Mouse (Mus musculus): ENCODE results near the gene Ly75. TPM values are rescaled to one million over a fixed set of nuclear protein-coding genes. Genes with fewer than 3 reads are reported as not detected.

Gene Ly75
- polyA plus RNA-seq, 1 experiment from 2014 or later, result 3.5 TPM

DNA sequence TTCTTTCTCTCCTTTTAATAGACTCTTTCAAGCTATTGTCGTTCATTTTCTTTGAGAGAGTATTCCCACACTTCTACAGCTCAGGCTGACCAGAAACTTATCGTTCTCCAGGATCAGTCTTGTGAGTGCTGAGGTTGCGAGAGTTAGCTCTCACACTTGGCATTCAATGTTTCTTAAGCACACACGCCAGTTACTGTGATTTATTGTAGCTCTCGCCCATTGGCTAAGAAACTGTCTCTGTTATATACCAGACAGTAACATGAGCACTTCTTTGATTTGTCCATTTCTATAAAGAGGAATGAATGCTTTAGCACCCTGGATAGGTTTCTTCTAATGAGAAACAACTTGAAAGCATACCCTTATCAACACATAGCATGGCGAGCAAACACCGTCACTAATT lies 15.2 kb downstream of the Ly75 start:
- ATAC-seq (replicated peaks; ENCODE audit: insufficient number of reproducible peaks, low FRiP score, low TSS enrichment, low read depth), result no peak
- DNase-seq (ENCODE audit: low spot score), result no peak
- Histone ChIP-seq H3K9me3 (replicated peaks; ENCODE audit: control insufficient read depth, low read length) (no peaks in the 10 kb centered on the region), H3K27ac (replicated peaks; ENCODE audit: low read depth, low read length) (no peak overlapping the region), H3K9ac (replicated peaks; ENCODE audit: low read length) (no peak overlapping the region), H3K27me3 (ENCODE audit: control insufficient read depth, insufficient read depth, low read length) (no peaks in the 10 kb centered on the region), H3K4me1 (ENCODE audit: control insufficient read depth, insufficient read depth, low read length) (no peaks in the 10 kb centered on the region), H3K4me3 (ENCODE audit: low read depth, low read length) (no peak overlapping the region), H3K4me2 (ENCODE audit: low read depth, low read length) (no peak overlapping the region), H3K36me3 (replicated peaks; ENCODE audit: control insufficient read depth, insufficient read depth, low read depth, low read length) (no peaks in the 10 kb centered on the region; the same call in 1 of the 2 replicates)
- WGBS, result 89% methylated on average over 7 of the region's 7 CpGs

DNA sequence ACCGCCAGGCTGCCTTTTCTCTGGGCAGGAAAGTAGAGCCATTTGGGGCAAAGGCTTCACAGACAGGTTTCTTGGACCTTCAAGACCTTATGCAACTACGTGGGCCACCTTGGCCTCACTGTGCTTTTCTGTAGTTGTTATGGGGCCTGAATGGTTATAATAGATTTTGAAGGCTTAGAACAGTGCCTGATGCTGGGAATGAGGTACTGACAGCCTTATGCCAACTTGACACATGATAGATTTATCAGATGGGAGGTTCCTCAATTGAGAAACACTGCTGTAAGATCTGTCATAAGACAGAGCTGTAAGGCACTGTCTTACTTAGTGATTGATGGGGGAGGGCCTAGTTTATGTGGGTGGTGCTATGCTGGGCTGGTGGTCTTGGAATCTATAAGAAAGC lies 15.9 kb downstream of the Ly75 start:
- ATAC-seq (replicated peaks; ENCODE audit: insufficient number of reproducible peaks, low FRiP score, low TSS enrichment, low read depth), result no peak
- Histone ChIP-seq H3K9me3 (replicated peaks; ENCODE audit: control insufficient read depth, low read length) (no peaks in the 10 kb centered on the region), H3K27ac (replicated peaks; ENCODE audit: low read depth, low read length) (no peak overlapping the region), H3K4me3 (ENCODE audit: low read depth, low read length) (no peak overlapping the region), H3K9ac (replicated peaks; ENCODE audit: low read length) (no peak overlapping the region), H3K27me3 (ENCODE audit: control insufficient read depth, insufficient read depth, low read length) (no peaks in the 10 kb centered on the region), H3K36me3 (replicated peaks; ENCODE audit: control insufficient read depth, insufficient read depth, low read depth, low read length) (no peaks in the 10 kb centered on the region; the same call in 1 of the 2 replicates), H3K4me2 (ENCODE audit: low read depth, low read length) (no peak overlapping the region), H3K4me1 (ENCODE audit: control insufficient read depth, insufficient read depth, low read length) (no peaks in the 10 kb centered on the region)
- 91% methylated on average over 2 of the region's 2 CpGs for WGBS
- DNase-seq (ENCODE audit: low spot score), result no peak

DNA sequence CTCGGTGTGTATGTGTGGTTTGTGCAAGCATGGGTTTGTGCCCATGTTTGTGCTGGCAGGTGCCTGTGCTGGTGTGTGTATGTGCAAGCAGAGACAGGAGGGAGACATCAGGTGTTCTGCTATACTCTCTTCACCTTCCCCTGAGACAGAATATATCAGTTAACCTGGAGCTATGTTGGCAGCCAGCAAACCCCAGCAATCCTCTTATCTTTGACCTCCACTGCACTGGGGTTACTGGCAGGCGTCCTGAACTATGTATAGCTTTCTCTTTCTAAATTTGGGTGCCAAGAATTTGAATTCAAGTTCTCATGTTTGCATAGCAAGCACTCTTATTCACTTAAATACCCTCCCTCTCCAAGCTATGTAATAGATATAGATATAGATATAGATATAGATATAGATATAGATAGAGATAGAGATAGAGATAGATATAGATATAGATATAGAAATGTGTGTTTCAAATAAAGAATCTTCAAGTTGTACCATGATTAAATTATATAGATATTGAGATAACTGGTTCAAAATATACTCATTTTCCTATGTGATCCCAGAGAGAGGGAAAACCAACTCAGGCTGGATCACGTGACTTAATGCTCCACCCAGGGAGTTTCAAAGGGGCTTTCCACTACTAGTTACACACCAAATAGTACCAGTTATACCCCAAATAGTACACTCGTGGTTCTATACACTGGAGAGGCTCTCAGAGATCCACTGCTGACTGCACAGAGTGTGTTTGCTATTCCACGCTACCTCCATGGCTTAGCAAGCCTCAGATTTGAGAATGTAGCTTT lies 17.1 kb downstream of the Ly75 start:
- DNase-seq (ENCODE audit: low spot score) (no peak), ATAC-seq (replicated peaks; ENCODE audit: insufficient number of reproducible peaks, low FRiP score, low TSS enrichment, low read depth) (no peak)
- no peak overlapping the region for H3K4me2 ChIP-seq (ENCODE audit: low read depth, low read length)
- no peaks in the 10 kb centered on the region for H3K27me3 ChIP-seq (ENCODE audit: control insufficient read depth, insufficient read depth, low read length)
- no peak overlapping the region for H3K27ac ChIP-seq (replicated peaks; ENCODE audit: low read depth, low read length)
- H3K9me3 ChIP-seq (replicated peaks; ENCODE audit: control insufficient read depth, low read length), result no peaks in the 10 kb centered on the region
- no peak overlapping the region for H3K4me3 ChIP-seq (ENCODE audit: low read depth, low read length)
- no peaks in the 10 kb centered on the region for H3K4me1 ChIP-seq (ENCODE audit: control insufficient read depth, insufficient read depth, low read length)
- H3K36me3 ChIP-seq (replicated peaks; ENCODE audit: control insufficient read depth, insufficient read depth, low read depth, low read length), result no peaks in the 10 kb centered on the region; the same call in 1 of the 2 replicates
- 83% methylated on average over 5 of the region's 5 CpGs for WGBS
- no peak overlapping the region for H3K9ac ChIP-seq (replicated peaks; ENCODE audit: low read length)

DNA sequence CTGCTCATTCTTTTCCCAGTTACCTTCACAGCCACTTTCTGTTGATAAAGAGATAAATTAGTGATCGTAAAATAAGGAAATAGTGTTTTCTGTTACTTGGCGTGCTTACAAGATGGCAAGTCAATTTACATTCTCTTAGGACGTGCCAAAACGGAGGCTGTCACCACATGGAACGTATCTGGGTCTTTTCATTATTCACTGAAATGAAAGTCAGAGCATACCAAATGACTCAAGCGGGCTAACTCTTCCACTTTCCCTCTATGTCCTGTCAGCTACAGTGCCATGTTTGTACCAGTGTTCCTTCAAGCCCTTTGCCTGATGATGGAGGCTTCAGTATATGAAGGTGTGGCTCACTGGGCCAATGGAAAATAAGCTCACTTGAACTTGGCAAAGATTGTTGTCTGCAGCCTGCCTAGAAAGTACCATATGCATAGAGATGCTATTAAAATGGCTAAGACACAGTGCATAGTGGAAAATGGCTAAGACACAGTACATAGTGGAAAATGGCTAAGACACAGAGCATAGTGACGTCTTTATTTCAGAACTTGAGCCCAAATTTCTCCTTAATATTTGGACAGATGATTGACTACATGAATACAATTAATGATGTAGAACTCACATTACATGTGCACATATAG lies 17.8 kb downstream of the Ly75 start:
- WGBS, result 86% methylated on average over 7 of the region's 7 CpGs
- DNase-seq (ENCODE audit: low spot score) (no peak), ATAC-seq (replicated peaks; ENCODE audit: insufficient number of reproducible peaks, low FRiP score, low TSS enrichment, low read depth) (no peak)
- no peak overlapping the region for H3K4me3 ChIP-seq (ENCODE audit: low read depth, low read length)
- H3K27ac ChIP-seq (replicated peaks; ENCODE audit: low read depth, low read length), result no peak overlapping the region
- H3K9ac ChIP-seq (replicated peaks; ENCODE audit: low read length), result no peak overlapping the region
- H3K9me3 ChIP-seq (replicated peaks; ENCODE audit: control insufficient read depth, low read length), result no peaks in the 10 kb centered on the region
- no peaks in the 10 kb centered on the region for H3K27me3 ChIP-seq (ENCODE audit: control insufficient read depth, insufficient read depth, low read length)
- H3K4me1 ChIP-seq (ENCODE audit: control insufficient read depth, insufficient read depth, low read length), result no peaks in the 10 kb centered on the region
- H3K36me3 ChIP-seq (replicated peaks; ENCODE audit: control insufficient read depth, insufficient read depth, low read depth, low read length), result no peaks in the 10 kb centered on the region; the same call in 1 of the 2 replicates
- H3K4me2 ChIP-seq (ENCODE audit: low read depth, low read length), result no peak overlapping the region

DNA sequence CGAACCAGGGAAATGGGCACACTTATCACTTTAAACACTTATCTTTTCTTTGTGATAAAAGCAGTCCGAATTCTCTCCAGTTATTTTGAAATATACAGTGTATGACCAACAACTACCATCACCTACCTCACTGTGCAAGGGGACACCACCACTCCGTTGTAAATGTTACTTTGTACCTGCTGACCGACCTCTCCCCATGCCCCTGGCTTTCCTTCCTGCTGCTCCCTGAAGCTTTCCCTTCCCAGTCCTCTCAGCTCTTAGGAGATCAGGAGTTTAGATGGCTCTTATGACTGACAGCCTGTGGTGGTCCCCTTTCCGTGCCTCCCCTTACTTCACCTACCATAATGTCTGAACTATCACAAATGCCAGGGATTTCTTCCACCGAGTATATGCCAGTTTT lies 21.0 kb downstream of the Ly75 start:
- H3K27me3 ChIP-seq (ENCODE audit: control insufficient read depth, insufficient read depth, low read length), result no peaks in the 10 kb centered on the region
- no peak for DNase-seq (ENCODE audit: low spot score)
- no peaks in the 10 kb centered on the region for H3K9me3 ChIP-seq (replicated peaks; ENCODE audit: control insufficient read depth, low read length)
- H3K36me3 ChIP-seq (replicated peaks; ENCODE audit: control insufficient read depth, insufficient read depth, low read depth, low read length), result no peaks in the 10 kb centered on the region
- ATAC-seq (replicated peaks; ENCODE audit: insufficient number of reproducible peaks, low FRiP score, low TSS enrichment, low read depth), result no peak
- H3K27ac ChIP-seq (replicated peaks; ENCODE audit: low read depth, low read length), result no peak overlapping the region
- H3K4me2 ChIP-seq (ENCODE audit: low read depth, low read length), result no peak overlapping the region
- no peaks in the 10 kb centered on the region for H3K4me1 ChIP-seq (ENCODE audit: control insufficient read depth, insufficient read depth, low read length)
- H3K4me3 ChIP-seq (ENCODE audit: low read depth, low read length), result no peak overlapping the region
- H3K9ac ChIP-seq (replicated peaks; ENCODE audit: low read length), result no peak overlapping the region
- WGBS, result 85% methylated on average over 6 of the region's 6 CpGs

DNA sequence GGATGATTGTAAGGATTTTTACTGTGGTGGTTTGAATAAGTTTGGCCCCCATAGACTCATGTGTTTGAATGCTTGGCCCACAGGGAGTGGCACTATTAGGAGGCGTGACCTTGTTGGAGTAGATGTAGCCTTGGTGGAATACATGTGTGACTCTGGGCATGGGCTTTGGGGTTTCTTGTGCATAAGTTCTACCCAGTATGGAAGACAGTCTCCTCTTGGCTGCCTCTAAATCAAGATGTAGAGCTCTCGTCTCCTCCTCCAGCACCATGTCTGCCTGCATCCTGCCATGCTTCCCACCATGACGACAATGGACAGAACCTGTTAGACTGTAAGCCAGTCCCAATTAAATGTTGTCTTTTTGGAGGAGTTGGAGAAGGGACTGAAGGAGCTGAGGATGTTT lies 23.3 kb downstream of the Ly75 start:
- no peaks in the 10 kb centered on the region for H3K36me3 ChIP-seq (replicated peaks; ENCODE audit: control insufficient read depth, insufficient read depth, low read depth, low read length)
- 94% methylated on average over 3 of the region's 3 CpGs for WGBS
- no peak for ATAC-seq (replicated peaks; ENCODE audit: insufficient number of reproducible peaks, low FRiP score, low TSS enrichment, low read depth)

DNA sequence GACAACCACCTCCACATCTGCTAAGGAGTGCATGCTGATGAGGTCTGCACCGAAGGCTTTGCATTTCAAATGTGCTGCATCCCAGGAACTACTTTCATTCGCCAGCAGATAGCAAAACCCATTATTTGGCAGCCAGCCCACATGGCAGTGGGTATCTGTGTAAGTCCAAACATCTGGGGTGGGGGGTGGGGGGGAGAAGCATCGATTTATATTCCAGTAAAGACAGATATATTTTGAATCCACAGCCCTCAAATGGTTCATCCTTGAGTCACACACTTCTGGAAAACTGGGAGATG lies 27.8 kb downstream of the Ly75 start:
- no peak overlapping the region for H3K4me3 ChIP-seq (ENCODE audit: low read depth, low read length)
- H3K27me3 ChIP-seq (ENCODE audit: control insufficient read depth, insufficient read depth, low read length), result no peaks in the 10 kb centered on the region
- DNase-seq (ENCODE audit: low spot score) (no peak), ATAC-seq (replicated peaks; ENCODE audit: insufficient number of reproducible peaks, low FRiP score, low TSS enrichment, low read depth) (no peak)
- H3K4me2 ChIP-seq (ENCODE audit: low read depth, low read length), result no peak overlapping the region
- H3K9ac ChIP-seq (replicated peaks; ENCODE audit: low read length), result no peak overlapping the region
- no peaks in the 10 kb centered on the region for H3K9me3 ChIP-seq (replicated peaks; ENCODE audit: control insufficient read depth, low read length)
- H3K4me1 ChIP-seq (ENCODE audit: control insufficient read depth, insufficient read depth, low read length), result no peaks in the 10 kb centered on the region
- H3K27ac ChIP-seq (replicated peaks; ENCODE audit: low read depth, low read length), result no peak overlapping the region
- no peaks in the 10 kb centered on the region for H3K36me3 ChIP-seq (replicated peaks; ENCODE audit: control insufficient read depth, insufficient read depth, low read depth, low read length)
- 41% methylated on average over 3 of the region's 3 CpGs for WGBS

More for the DNA sequence above, 23.3 kb downstream of the Ly75 start:
- no peak overlapping the region for H3K9ac ChIP-seq (replicated peaks; ENCODE audit: low read length)
- no peak overlapping the region for H3K4me3 ChIP-seq (ENCODE audit: low read depth, low read length)
- no peaks in the 10 kb centered on the region for H3K4me1 ChIP-seq (ENCODE audit: control insufficient read depth, insufficient read depth, low read length)
- no peaks in the 10 kb centered on the region for H3K27me3 ChIP-seq (ENCODE audit: control insufficient read depth, insufficient read depth, low read length)
- H3K4me2 ChIP-seq (ENCODE audit: low read depth, low read length), result no peak overlapping the region
- H3K27ac ChIP-seq (replicated peaks; ENCODE audit: low read depth, low read length), result no peak overlapping the region
- no peak for DNase-seq (ENCODE audit: low spot score)
- H3K9me3 ChIP-seq (replicated peaks; ENCODE audit: control insufficient read depth, low read length), result no peaks in the 10 kb centered on the region

DNA sequence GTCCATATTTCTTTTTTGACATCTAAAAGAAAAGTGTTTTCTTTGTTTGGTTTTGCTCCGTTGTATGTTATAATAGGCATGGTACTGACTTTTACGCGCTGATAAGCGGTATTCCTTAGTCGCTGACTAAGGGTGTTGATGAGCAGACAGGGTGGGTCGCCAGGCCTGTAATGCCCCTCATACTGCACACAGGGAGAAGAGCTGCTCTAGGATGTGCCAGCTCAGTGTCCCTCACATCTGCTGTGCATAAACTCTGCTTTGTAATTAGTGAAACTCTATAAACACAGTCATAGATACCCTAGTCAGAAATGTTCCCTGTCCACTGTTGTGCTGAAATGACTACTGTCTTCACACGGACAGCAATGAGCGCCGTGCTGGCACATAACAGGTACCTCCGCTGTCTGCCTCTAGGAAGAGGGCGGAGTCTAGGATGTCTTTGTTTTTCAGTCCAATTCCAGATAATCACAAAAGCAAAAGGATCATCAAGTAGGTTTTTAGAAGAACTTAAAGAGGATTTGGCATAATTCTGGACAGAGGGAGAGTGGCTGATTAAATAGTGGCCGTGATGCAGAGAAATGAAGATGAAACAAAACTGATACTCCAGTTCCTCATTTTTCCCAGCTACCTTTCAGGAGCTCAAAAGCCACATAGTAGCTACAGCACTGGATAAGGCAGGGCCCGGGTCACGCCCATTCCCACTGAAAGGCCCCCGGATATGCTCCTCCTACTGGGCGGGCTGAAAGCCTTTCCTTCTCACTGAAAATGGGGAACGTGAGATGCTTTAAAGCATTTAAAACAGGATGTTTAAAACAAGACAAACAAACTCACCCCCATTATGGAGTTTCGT lies 28.3 kb downstream of the Ly75 start:
- H3K9me3 ChIP-seq (replicated peaks; ENCODE audit: control insufficient read depth, low read length), result no peaks in the 10 kb centered on the region
- H3K4me3 ChIP-seq (ENCODE audit: low read depth, low read length), result no peak overlapping the region
- H3K36me3 ChIP-seq (replicated peaks; ENCODE audit: control insufficient read depth, insufficient read depth, low read depth, low read length), result no peaks in the 10 kb centered on the region
- no peaks in the 10 kb centered on the region for H3K27me3 ChIP-seq (ENCODE audit: control insufficient read depth, insufficient read depth, low read length)
- DNase-seq (ENCODE audit: low spot score) (peak; percentile 21), ATAC-seq (replicated peaks; ENCODE audit: insufficient number of reproducible peaks, low FRiP score, low TSS enrichment, low read depth) (no peak)
- H3K4me2 ChIP-seq (ENCODE audit: low read depth, low read length), result no peak overlapping the region
- 60% methylated on average over 18 of the region's 18 CpGs for WGBS
- H3K4me1 ChIP-seq (ENCODE audit: control insufficient read depth, insufficient read depth, low read length), result no peaks in the 10 kb centered on the region
- no peak overlapping the region for H3K9ac ChIP-seq (replicated peaks; ENCODE audit: low read length)
- H3K27ac ChIP-seq (replicated peaks; ENCODE audit: low read depth, low read length), result no peak overlapping the region
